Mouse (Mus musculus) kidney, adult 2 months (tissue): ENCODE results near the gene Fbln5. TPM values are rescaled to one million over a fixed set of nuclear protein-coding genes. Genes with fewer than 3 reads are reported as not detected.
A peak's percentile ranks its signal among the peaks of the same experiment; 100 is the strongest.

Experiments used
- DNase-seq: peaks from one replicate; pipeline ENCODE4 v3.0.0; 2021
- H3K27ac ChIP-seq: fragments of 200-500 bp; 2 replicates; pipeline ENCODE4 v1.5.1; 2012; ENCODE audit warnings: low read depth, low read length, control low read depth, inconsistent platforms; ENCODE audit not compliant: insufficient read depth
- H3K27me3 ChIP-seq: fragments of 200-500 bp; replicated peaks from 2 replicates; pipeline ENCODE4 v1.6.1; 2012; ENCODE audit warnings: mild to moderate bottlenecking, moderate library complexity, low read length, inconsistent platforms; ENCODE audit not compliant: control insufficient read depth, insufficient read depth
- H3K36me3 ChIP-seq: fragments of 200-500 bp; 2 replicates; pipeline ENCODE4 v1.6.1; 2012; ENCODE audit warnings: mild to moderate bottlenecking, moderate library complexity, low read length, inconsistent platforms; ENCODE audit not compliant: control insufficient read depth, insufficient read depth
- H3K4me1 ChIP-seq: fragments of 200-500 bp; 2 replicates; pipeline ENCODE4 v1.6.1; 2011; ENCODE audit warnings: low read length; ENCODE audit not compliant: control insufficient read depth, insufficient read depth
- H3K4me3 ChIP-seq: fragments of 200-500 bp; 2 replicates; pipeline ENCODE4 v1.5.1; 2011; ENCODE audit warnings: mild to moderate bottlenecking, low read depth, low read length, control low read depth; ENCODE audit not compliant: insufficient read depth
- CTCF ChIP-seq: fragments of 200-500 bp; conservative IDR thresholded peaks from 2 replicates; pipeline ENCODE4 v1.5.1; 2011; ENCODE audit warnings: low read depth, mild to moderate bottlenecking, control low read depth, low read length, moderate library complexity, mixed read lengths; ENCODE audit not compliant: insufficient read depth, insufficient read length
- POLR2A ChIP-seq: fragments of 200-500 bp; IDR thresholded peaks from one replicate; pipeline ENCODE4 v1.6.1; 2011; ENCODE audit warnings: low read depth, low read length, control low read depth
- WGBS: fragments of 180-500 bp; shearing (Covaris S2); methylation state at CpG from one replicate; pipeline ENCODE4 v1.1.7; 2018; 5-methylcytosine and 5-hydroxymethylcytosine counted together
- polyA plus RNA-seq: library from polyadenylated mRNA; depleted of rRNA; stranded (reverse); fragments of >200 nt; gene quantifications from 2 replicates; pipeline ENCODE4 v1.2.3, GENCODE M21; 2012

The Fbln5 gene
- polyA plus RNA-seq, 1 experiment: 302 TPM

DNA sequence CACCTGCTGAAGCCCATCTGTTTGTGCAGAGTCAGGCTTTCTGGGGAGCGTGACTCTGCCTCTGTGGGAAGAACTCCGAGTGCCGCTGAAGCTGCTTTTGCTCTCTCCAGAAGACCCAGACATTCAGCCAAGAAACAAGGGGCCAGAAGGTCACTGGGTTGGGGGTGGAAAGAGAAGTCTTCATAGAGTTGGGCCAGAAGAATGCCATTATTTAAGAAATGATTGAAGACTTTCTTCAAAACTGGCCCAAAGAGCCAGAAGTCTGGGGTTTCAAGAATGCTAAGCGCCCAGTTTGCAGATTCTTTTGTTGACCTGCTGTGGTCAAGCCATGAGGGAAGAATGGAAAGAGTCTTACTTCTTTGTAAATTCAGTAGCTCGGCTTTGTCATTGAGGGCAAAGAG is 25.6 kb downstream of the Fbln5 start:
- no peak overlapping the region; the same call in 1 of the 2 replicates for H3K27ac ChIP-seq
- H3K4me3 ChIP-seq: no peak overlapping the region
- no peaks in the 10 kb centered on the region for H3K4me1 ChIP-seq
- no peaks in the 10 kb centered on the region for H3K36me3 ChIP-seq
- TF ChIP-seq CTCF (no peak), POLR2A (no peak)
- DNase-seq: peak; percentile 84
- no peaks in the 10 kb centered on the region for H3K27me3 ChIP-seq
- 78% methylated on average over 5 of the region's 5 CpGs for WGBS

DNA sequence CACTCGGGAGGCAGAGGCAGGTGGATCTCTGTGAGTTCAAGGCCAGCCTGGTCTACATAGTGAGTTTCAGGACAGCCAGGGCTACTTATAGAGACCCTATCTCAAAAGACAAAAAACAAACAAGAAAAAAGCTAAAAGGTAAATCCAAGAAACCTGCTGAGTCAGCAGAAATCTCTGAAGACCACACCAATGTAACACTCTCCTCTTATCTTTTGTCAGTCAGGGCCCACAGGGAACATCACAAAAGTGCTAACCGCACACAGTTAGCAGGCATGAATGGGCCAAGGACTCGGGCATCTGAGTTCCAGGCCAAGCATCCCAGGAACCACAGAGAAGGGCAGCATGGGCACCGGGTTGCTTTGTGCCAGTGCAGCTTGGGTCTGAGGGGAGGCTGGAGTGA is 26.2 kb downstream of the Fbln5 start:
- Histone ChIP-seq H3K27me3 (no peaks in the 10 kb centered on the region), H3K27ac (peak overlapping the region; percentile 74), H3K36me3 (no peaks in the 10 kb centered on the region), H3K4me1 (no peaks in the 10 kb centered on the region), H3K4me3 (no peak overlapping the region)
- no peak for TF ChIP-seq POLR2A
- no peak for TF ChIP-seq CTCF
- DNase-seq: no peak
- WGBS: 97% methylated on average over 4 of the region's 4 CpGs

GRCm38 (mm10) chr12:101789767-101790166 is 29.1 kb downstream of the Fbln5 start:
- no peaks in the 10 kb centered on the region for H3K36me3 ChIP-seq
- TF ChIP-seq POLR2A (no peak), CTCF (no peak)
- H3K4me3 ChIP-seq: no peak overlapping the region
- DNase-seq: no peak
- 89% methylated on average over 3 of the region's 3 CpGs for whole genome bisulfite sequencing
- H3K27me3 ChIP-seq: no peaks in the 10 kb centered on the region
- H3K27ac ChIP-seq: no peak overlapping the region
- no peaks in the 10 kb centered on the region for H3K4me1 ChIP-seq

DNA sequence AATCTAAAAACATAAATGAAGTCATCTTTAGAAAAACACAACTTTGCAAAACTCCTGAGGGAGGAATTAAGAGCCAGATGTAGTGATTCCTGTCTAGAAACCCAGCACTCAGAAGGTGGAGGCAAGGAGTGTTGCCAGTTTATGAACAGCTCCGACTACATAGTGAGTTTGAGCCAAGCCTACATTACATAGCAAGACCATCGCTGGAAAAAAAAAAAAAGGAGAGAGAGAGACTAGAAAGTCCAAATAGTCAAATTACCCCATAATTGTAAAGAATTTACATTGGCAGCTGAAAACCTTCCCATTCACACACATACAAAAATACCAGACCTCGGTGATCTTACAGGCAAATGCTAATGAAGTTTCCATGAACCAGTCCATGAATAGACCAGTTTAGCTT is 29.6 kb downstream of the Fbln5 start:
- H3K4me1 ChIP-seq: no peaks in the 10 kb centered on the region
- no peaks in the 10 kb centered on the region for H3K27me3 ChIP-seq
- H3K4me3 ChIP-seq: no peak overlapping the region
- DNase-seq: no peak
- no peaks in the 10 kb centered on the region for H3K36me3 ChIP-seq
- WGBS: 69% methylated on average over 3 of the region's 3 CpGs
- H3K27ac ChIP-seq: no peak overlapping the region
- TF ChIP-seq CTCF: no peak

DNA sequence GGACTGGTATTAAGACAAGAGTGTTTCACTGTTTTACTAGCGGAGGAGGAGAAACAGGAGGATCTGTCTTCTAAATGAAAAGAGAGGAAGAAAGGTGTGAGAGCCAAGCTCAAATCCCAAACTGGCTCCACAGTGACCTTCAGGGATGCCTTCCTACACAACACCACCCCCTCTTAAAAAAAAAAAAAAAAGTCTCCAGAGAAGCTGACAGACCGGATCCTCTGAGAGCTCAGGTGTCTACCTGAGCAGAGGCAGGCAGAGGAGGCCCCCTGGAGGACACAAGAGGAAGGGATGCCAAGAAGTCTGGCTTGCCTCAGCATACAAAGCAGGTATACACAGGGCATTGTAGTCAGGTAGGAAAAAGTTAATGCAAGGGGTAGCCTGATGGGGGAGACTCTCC is 36.1 kb downstream of the Fbln5 start:
- Histone ChIP-seq H3K36me3 (no peaks in the 10 kb centered on the region), H3K4me1 (no peaks in the 10 kb centered on the region), H3K27me3 (no peaks in the 10 kb centered on the region), H3K4me3 (no peak overlapping the region), H3K27ac (no peak overlapping the region)
- 41% methylated on average over 2 of the region's 2 CpGs for WGBS
- no peak for TF ChIP-seq POLR2A
- peak; percentile 68 for TF ChIP-seq CTCF
- peak; percentile 41 for DNase-seq

DNA sequence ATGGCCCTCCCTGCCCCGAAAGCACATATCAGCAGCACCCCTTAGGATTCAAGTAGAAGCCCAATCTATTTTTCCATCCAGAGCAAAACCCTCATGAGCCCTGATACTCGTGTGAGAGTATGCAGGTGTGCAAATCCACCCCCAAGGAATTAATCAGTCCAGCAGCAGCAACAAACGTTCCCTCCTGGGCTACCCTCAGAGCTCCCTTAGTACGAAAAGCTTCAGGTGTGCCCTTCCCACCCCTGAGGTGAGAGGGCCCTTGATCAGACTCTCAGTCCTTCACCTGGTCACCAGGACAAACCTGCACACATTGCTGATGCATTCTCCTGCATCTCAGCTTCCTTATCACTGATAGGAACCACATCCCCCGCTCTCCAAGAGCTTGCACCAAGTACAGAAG is 37.9 kb downstream of the Fbln5 start:
- H3K27me3 ChIP-seq: no peaks in the 10 kb centered on the region
- H3K27ac ChIP-seq: no peak overlapping the region
- WGBS: 74% methylated on average over 5 of the region's 5 CpGs
- DNase-seq: no peak
- H3K4me1 ChIP-seq: no peaks in the 10 kb centered on the region
- no peak overlapping the region for H3K4me3 ChIP-seq
- H3K36me3 ChIP-seq: no peaks in the 10 kb centered on the region
- TF ChIP-seq POLR2A: no peak
- no peak for TF ChIP-seq CTCF

- 44% methylated on average over 9 of the region's 9 CpGs for WGBS
- TF ChIP-seq POLR2A (no peak), CTCF (no peak)
- H3K27ac ChIP-seq: 0 out of 2 replicates have a peak overlapping the region, but pooled peaks have one; percentile 29
- H3K4me1 ChIP-seq: no peaks in the 10 kb centered on the region
- H3K36me3 ChIP-seq: no peaks in the 10 kb centered on the region
- no peak for DNase-seq
- no peak overlapping the region for H3K4me3 ChIP-seq
- no peaks in the 10 kb centered on the region for H3K27me3 ChIP-seq
Measured at GRCm38 (mm10) chr12:101777613-101778325, 41.1 kb downstream of the Fbln5 start.

DNA sequence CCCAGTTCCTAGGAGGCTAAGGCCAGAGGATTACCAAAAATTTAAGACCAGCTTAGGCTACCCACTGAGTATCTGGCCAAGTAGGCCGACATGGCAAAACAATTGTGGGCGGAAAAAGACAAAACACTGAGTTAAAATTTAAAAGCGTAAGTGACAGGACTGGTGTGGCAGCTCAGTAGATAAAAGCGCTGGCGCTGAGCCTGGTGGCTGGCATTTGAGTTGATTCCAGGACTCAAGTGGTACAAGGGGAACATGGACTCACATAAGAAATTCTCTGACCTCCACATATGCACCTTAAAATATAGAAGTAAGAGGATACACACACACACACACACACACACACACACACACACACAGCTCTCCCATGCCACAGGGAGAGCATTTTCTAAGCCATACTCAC is 42.5 kb downstream of the Fbln5 start:
- no peaks in the 10 kb centered on the region for H3K27me3 ChIP-seq
- H3K27ac ChIP-seq: no peak overlapping the region
- 78% methylated on average over 5 of the region's 5 CpGs for WGBS
- no peaks in the 10 kb centered on the region for H3K4me1 ChIP-seq
- H3K4me3 ChIP-seq: no peak overlapping the region
- no peak for TF ChIP-seq POLR2A
- TF ChIP-seq CTCF: no peak
- no peak for DNase-seq
- no peaks in the 10 kb centered on the region for H3K36me3 ChIP-seq
